Mouse (Mus musculus) C2C12 (cell line): ENCODE results near the gene Mtfr1l.

Source experiments
- CTCF ChIP-seq: IDR thresholded peaks from one replicate; pipeline ENCODE4 v1.5.1; 2011; ENCODE audit not compliant: control insufficient read depth, insufficient read depth, insufficient read length
- MAX ChIP-seq: IDR thresholded peaks from one replicate; pipeline ENCODE4 v1.6.1; 2011; ENCODE audit warnings: mild to moderate bottlenecking, control low read depth
- MYOD1 ChIP-seq: IDR thresholded peaks from one replicate; pipeline ENCODE4 v1.6.1; 2011; ENCODE audit warnings: low read depth; ENCODE audit not compliant: control insufficient read depth, insufficient read length
- USF1 ChIP-seq: IDR thresholded peaks from one replicate; pipeline ENCODE4 v1.6.1; 2011; ENCODE audit warnings: low read depth, mild to moderate bottlenecking, control low read depth, moderate library complexity

DNA sequence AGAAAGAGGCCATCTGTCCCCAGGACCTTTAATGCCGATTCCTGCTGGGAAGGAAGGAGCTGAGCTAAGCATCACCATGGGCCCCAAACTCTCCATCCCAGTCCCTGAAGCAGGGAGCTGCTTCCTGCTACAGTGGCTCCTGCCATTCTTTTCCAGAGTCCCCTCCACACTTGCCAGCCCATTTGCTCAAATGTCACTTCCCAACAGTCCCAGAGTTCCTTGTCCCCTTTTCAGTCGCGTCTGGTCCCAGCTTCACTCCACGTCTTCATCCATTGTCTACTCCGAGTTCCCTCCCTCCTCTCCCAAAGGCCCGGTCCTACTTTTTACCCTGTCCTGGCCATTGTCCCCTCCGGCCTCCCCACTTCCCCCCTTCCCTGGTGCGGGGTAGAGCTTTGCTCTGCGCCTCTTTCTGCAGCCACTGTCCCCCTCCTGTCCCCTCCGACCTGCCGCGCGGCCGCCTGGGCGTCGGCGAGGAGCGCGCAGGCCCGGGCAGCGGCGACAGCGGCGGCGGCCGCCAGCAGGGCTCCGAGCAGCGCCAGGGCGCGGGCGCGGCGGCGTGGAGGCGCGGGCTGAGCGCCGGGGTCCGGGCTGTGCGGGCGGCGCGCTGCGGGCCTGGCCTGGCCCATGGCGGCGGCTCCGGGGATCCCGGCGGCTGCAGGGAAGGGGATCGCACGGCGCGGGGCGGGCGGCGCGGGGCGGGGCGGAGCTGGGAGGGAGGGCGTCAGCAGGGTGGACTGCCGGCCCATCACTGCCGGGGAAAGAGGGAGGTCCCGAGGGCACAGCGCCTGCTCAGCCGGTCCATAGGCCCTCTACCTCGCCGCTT is 16.5 kb upstream of the Mtfr1l start, which contains the start of gene Selenon:
- TF ChIP-seq CTCF (no peak), MYOD1 (no peak), USF1 (no peak), MAX (no peak)
